Mouse (Mus musculus) bone marrow, adult 2 months (tissue): Measurements from ENCODE around the gene Hoxa3.

Experiments used
- CTCF ChIP-seq: fragments of 200-500 bp; IDR thresholded peaks from 2 replicates; pipeline ENCODE4 v1.5.1; 2011; ENCODE audit warnings: low read length, control low read depth; ENCODE audit not compliant: control insufficient read depth, insufficient read depth
- POLR2A ChIP-seq: fragments of 200-500 bp; IDR thresholded peaks from 2 replicates; pipeline ENCODE4 v1.6.1; 2011; ENCODE audit warnings: low read depth, mild to moderate bottlenecking, control low read depth, low read length, borderline replicate concordance; ENCODE audit not compliant: control insufficient read depth

DNA sequence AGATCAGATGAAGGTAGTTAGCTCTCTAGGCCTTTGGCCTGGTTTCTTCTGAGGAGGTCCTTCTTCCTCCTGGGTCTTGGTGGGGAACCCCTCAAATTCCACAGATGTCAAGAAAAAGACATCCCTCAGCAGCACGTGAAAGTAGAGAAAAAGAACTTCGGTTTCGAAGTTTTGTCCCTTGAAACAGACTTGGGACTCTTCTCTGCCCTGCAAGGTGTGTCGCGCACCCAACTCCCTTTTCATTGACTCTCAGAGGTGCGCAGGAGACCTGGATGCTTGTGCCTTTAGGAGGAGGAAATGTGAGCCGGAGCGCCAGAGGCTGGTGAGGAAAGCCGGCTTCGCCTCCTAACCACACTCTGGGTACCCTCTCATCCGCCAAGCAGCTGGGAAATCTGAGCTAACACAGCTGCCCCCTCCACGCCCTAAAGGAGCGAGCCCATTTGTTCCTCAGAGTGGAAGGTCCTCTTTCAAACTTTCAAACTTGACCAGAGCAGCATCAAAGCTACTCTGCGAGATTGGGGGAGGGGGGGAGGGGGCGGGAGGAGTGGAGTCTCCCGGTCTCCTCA lies 62.7 kb downstream of the Hoxa3 start:
- TF ChIP-seq POLR2A (no peak), CTCF (no peak)
